Mouse (Mus musculus) layer of hippocampus, adult 2 months (tissue): ENCODE data around the gene Sec63. TPM values are rescaled to one million over a fixed set of nuclear protein-coding genes. Genes with fewer than 3 reads are reported as not detected.

ENCODE experiments used
- DNase-seq, 2 experiments: peaks; one replicate each; pipeline ENCODE4 v3.0.0; 2022; ENCODE audit warnings: low spot score in 2 of 2
- H3K27ac ChIP-seq: fragments of 200-600 bp; 2 replicates; pipeline ENCODE4 v1.8.1; 2022
- H3K4me3 ChIP-seq: fragments of 200-600 bp; 2 replicates; pipeline ENCODE4 v1.8.1; 2022; ENCODE audit warnings: mild to moderate bottlenecking
- CTCF ChIP-seq: fragments of 200-600 bp; conservative IDR thresholded peaks from 2 replicates; pipeline ENCODE4 v1.8.1; 2022; ENCODE audit warnings: antibody characterized with exemption, mild to moderate bottlenecking, moderate library complexity
- total RNA-seq, 2 experiments: library from RNA; stranded (reverse); gene quantifications; 2 replicates each; pipeline ENCODE4 v1.2.3; 2021

Sec63 gene
- total RNA-seq, 2 experiments from 2014 or later = 51.1 to 55.6 TPM

DNA sequence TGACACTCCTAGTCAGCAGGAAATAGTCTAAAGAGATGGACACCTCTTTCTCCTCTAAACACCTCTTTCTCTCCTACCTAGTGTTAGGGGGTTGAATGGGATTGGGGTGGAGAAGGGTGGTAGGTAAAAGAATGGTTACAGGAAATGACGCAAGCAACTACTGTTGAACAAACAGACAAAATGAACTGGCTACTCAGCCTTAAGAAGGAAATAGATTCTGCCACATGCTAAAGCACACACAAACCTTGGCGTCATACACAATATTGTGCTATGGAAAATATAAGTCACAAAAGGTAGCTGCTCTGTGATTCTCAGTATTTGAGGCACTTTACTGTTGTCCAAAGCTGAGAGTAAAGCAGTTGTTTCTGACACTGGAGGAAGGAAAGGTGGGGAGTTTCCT is 77.4 kb downstream of the Sec63 start:
- Histone ChIP-seq H3K4me3 (no peak overlapping the region), H3K27ac (no peak overlapping the region)
- DNase-seq = no peak
- no peak for TF ChIP-seq CTCF

DNA sequence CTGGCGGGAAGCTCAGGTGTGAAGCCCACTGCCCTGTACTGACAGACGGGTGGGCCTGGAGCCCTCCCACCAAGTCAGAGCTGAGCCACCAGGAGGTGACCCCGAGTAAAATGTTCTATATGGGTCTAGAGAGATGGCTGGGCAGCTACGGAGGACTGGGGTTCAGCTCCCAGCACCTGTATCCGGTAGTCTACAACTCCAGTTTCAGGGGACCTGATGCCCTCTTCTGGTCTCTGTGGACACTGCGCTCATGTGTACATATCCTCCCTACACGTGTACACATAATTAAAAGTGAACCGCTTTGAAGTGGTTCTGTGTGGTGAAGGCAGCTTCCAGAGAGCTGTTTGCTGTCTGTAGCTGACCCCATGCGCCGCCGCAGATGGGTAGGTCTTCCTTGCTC is 78.7 kb downstream of the Sec63 start:
- Histone ChIP-seq H3K4me3 (no peak overlapping the region), H3K27ac (no peak overlapping the region)
- TF ChIP-seq CTCF = 0 out of 2 replicates have a peak, but pooled peaks have one; percentile 16
- no peak for DNase-seq

DNA sequence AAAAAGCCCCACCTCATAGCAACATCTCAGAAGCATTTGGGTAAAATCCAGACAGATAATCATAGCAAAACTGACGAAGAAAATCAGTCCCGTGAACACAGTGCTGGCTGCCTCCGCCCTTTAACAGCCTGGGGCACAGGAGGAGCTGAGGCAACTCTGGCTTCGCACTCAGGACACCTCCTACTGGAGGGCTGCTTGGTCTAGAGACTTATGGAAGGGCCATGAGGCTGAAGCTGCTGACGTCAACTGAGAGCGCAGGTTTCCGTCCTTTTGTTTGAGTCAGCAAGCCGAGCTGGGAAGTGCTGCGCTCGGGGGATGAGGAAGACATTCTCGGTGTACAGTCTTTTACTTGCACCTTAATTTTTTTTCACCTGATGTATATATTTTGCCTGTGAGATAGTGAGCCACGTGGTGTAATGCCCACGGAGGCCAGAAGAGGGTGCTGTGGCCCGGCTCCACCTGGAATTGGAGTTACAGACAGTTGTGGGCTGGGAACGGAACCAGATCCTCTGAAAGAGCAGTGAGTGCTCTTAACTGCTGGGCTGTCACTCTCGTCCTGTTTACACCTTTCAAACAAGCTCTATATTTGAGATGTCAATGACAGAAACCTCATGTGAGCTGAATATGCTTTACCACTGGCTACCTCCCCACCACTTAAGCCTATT is 80.4 kb downstream of the Sec63 start:
- TF ChIP-seq CTCF = peak; percentile 62
- Histone ChIP-seq H3K4me3 (no peak overlapping the region), H3K27ac (no peak overlapping the region)
- no peak for DNase-seq

DNA sequence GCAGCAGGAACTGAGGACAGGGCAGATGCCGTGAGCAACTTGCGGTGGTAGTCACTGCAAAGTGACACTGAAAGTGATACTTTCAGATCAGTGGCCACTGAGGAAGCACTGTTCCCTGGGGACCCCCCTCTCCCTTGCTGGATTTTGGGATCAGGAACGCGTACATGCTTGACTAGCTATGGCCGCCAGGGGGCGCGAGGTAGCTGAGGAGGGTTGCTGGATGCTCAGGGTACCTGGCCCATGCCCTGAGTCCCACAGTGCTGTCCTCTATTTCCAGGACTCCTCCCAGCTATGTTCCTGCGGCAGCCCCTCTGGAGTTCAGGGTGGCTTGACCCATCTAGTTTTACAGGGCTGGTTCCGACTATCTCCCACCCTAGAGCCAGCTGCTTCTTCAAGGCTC is 81.1 kb downstream of the Sec63 start:
- Histone ChIP-seq H3K4me3 (no peak overlapping the region), H3K27ac (no peak overlapping the region)
- DNase-seq = peak; percentile 49 to 64
- TF ChIP-seq CTCF = peak; percentile 86

DNA sequence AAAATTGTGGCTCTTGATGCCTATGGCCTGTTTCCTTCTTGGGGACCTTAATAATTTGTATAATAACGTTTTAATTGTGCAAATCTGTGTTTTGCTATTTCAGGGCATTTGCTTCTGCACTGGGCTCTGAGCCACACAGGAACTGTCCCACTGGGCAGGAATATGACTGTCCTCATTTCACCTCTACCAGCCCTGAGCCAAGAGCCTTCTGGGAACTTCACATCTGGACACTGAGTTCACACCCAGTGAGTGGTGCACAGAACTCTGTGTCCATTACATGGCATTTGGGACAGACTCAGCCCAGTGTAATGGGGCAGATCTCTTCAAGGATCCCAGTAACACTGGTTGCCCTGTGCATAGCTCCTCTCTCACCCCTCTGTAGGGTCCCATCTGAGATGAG is 82.1 kb downstream of the Sec63 start:
- DNase-seq = no peak
- no peak for TF ChIP-seq CTCF
- Histone ChIP-seq H3K4me3 (no peak overlapping the region), H3K27ac (no peak overlapping the region)

DNA sequence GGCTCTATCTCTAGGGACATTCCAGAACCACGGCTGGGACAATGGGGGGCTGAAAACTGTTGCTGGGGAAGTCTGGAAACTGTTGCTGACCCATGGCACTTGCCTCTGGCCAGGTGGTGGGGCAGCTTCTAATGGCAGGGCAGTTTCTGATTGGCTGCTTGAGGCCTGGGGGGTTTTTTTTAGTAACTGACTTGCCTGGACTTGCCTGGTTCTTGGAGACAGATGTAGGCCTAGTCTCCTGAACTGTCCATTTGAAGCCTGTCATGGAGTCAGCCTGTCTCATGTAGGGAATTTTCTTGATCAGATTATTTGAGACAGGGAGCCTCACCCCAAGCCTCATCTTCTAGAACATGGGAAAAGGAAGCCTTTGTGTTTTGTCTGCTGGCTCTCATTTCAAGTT is 84.2 kb downstream of the Sec63 start:
- Histone ChIP-seq H3K4me3 (no peak overlapping the region), H3K27ac (no peak overlapping the region)
- TF ChIP-seq CTCF = no peak
- no peak for DNase-seq

DNA sequence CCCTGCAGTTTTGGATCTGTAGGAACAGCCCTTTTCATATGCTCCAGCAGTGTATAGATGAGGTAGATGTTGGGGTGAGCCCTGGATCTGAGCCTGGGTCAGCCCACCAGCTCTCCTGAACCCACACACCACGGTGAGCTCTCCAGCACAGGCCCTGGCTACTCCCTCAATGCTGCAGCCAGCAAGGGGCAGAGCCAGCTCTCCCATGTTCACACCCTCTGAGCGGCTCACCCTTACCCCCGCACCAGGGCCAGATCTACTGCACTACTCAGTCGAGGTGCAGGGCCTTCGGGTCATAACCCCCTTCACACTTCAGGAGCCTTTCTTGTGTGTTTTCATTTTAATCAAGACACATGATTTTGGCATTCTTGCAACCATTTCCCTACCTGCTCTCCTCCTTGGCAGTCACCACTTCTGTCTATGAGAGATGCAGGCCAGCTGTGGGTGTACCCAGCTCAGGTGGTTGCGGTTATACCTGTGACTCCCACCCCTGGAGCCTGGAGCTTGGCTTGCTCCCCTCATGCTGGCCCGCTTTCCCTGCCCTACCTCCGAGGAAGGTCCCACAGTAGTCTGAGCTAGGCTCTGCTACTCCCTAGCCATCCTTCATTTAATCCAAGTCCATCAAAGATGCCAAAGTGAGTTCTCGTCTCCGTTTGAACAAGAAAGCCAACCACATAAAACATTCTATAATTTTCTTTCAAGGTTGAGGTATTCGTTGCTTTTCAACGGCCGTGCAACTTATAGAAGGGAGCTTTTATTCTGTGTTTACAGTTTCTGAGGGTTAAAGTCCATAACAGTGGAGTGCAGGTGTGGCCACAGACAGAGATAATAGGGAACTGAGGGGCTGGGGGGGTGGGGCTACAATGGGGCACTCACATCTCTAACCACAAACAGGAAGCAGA is 87.1 kb downstream of the Sec63 start:
- no peak overlapping the region for H3K27ac ChIP-seq
- DNase-seq = no peak
- no peak for TF ChIP-seq CTCF
- no peak overlapping the region for H3K4me3 ChIP-seq

DNA sequence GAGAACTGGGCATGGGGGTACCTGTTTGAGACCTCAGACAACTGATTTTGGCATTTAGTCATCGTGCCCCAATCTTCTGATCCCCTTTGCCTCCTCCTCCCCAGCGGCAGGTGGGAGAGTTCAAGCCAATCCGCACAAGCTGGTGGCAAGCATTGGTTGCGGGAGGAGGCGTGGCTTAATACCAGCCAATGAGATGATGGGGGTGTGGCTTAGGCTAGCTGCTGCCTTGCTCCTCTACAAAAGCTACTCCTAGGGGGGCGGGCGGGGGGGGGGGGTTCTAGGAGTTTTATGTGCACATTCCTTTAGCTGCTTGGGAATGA is 87.7 kb downstream of the Sec63 start:
- no peak for DNase-seq
- no peak overlapping the region for H3K27ac ChIP-seq
- no peak for TF ChIP-seq CTCF

DNA sequence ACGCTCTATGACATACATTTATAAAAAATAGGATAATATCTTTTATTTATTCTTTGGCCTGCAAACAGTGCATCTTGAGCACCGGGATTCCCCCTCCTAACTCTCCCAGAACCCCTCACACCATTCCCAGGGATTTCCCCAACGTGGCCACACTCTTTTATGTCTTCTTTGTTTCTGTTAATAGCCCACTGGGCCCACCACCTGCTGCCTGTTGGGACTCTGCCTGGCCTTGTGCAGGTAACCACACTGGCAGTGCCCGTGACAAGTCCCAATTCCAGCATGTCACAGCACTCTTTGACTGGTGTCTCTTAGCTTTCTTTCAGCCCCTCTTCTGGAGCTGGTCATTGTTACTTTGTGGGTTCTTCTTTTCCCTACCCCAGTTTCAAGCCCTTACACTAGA is 93.5 kb downstream of the Sec63 start:
- H3K27ac ChIP-seq = no peak overlapping the region
- no peak overlapping the region for H3K4me3 ChIP-seq
- DNase-seq = no peak
- no peak for TF ChIP-seq CTCF

More for the DNA sequence above, 87.7 kb downstream of the Sec63 start:
- H3K4me3 ChIP-seq = no peak overlapping the region

DNA sequence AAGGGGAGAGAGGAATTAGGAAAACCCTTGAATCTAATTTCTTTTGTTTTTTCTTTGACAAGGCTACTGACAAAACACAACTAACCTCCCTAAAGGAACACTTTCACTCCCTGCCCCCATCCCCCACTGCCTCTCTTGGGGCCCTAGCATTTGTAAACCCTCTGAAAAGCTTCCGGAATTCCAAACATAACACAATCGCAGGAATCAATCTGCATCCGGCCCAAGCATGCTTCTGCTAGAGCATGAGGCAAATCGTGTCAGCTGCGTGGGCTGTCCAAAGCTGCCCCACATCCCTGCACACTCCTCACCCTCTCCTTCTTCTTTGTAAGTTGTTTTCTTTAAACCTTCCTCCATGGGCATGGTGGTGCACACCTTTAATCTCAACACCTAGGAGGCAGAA is 94.0 kb downstream of the Sec63 start:
- TF ChIP-seq CTCF = no peak
- no peak for DNase-seq
- no peak overlapping the region for H3K27ac ChIP-seq
- no peak overlapping the region for H3K4me3 ChIP-seq

DNA sequence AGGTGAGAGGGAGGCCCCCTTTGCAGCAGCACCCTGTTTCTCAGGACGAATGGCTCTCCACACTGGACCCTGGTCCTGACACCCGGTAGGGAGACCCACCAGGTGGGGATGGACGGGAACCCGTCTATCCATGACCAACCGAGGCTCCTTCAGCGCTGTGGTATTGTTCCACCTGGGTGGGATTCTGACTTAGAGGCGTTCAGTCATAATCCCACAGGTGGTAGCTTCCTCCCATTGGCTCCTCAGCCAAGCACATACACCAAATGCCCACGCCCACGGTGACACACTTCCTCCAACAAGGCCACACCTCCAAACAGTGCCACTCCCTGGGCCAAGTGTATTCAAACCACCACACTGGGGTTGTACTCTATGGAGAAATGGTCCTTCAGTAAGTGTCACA is 95.3 kb downstream of the Sec63 start:
- no peak for TF ChIP-seq CTCF
- Histone ChIP-seq H3K27ac (no peak overlapping the region), H3K4me3 (no peak overlapping the region)
- no peak for DNase-seq

DNA sequence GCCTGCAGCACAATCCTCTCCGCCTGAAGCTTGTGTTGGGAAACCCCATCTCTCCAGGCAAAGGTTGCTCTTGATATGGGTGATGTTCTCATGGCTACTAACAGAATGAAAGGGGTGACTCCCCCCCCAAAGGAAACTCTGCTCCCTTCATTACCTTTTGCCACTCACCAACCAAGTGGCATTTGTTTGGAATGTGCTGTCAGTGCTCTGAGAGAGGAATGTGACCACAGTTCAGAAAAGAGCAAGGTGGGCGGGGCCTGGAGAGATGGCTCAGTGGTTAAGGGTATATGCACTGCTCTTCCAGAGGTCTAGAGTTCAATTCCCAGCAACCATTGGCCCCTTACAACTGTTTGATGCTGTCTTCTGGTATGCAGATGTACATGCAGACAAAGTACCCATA is 95.7 kb downstream of the Sec63 start:
- no peak for DNase-seq

DNA sequence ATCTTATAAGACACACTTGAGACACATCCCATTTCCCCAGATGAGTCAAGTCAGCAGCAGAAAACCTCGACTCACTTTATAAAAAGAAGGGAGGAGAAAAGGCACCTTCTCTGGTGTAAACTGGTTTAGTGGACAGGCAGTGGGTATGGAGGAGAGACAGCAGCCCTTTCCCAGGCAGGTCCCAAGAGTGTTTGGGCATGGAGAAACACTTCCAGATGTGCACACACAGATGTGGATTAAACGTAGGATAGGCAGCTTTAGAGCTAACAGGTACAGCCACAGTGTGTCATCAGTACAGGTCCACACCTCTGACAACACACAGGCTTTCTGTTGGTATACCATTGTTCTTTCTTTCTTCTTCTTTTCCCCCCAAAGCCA is 98.5 kb downstream of the Sec63 start:
- no peak for DNase-seq
- TF ChIP-seq CTCF = no peak
- Histone ChIP-seq H3K4me3 (no peak overlapping the region), H3K27ac (no peak overlapping the region)

More for the DNA sequence above, 95.7 kb downstream of the Sec63 start:
- TF ChIP-seq CTCF = no peak
- Histone ChIP-seq H3K4me3 (no peak overlapping the region), H3K27ac (no peak overlapping the region)
